Mouse (Mus musculus): ENCODE results near the gene 9530003J23Rik. TPM values are rescaled to one million over a fixed set of nuclear protein-coding genes. Genes with fewer than 3 reads are reported as not detected.

Gene 9530003J23Rik
- polyA plus RNA-seq (2014; fragmentation: Illumina TruSeq; extraction: RNeasy Lipid Tissue Mini Kit (QIAGEN cat#74804)) = not detected

GRCm38 (mm10) chr10:117238603-117239002, at the start of gene 9530003J23Rik:
TSS of gene 9530003J23Rik (minus strand) at chr10:117238703.

DNA sequence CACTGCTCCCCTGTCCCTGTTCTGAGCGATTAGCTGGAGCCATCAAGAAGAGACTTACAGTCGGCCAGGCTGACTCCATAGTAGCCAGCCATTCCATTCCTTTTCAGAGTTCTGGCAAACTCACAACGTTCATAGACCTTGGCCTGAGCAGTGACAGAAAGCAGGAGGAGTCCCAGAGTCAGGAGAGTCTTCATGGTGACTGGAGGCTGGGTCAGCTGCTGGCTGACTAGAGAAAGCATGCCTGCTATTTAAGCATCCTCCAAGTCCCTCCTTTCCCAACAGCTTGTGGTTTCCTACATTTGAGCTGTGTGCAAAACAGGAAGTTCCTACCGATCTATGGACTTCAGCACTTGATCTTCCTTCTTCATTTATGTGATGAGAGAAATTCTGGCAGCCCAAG, 43.5 kb upstream of the 9530003J23Rik start, which contains the start of gene Lyz2:
Lyz2 (minus strand) TSS at position 273 of the 400 bp plus-strand sequence.

GRCm38 (mm10) chr10:117224102-117224990, 14.2 kb downstream of the 9530003J23Rik start, which contains the start of gene Yeats4:
TSS of gene Yeats4 (minus strand) at chr10:117224507.

Other genes with a start within 250 kb of the 9530003J23Rik start
- not detected for gene Lrrc10, start 193.4 kb downstream of the 9530003J23Rik start, polyA plus RNA-seq (2014; fragmentation: Illumina TruSeq; extraction: RNeasy Lipid Tissue Mini Kit (QIAGEN cat#74804))
- 381 TPM for gene Cct2, start 174.9 kb downstream of the 9530003J23Rik start, polyA plus RNA-seq (2014; fragmentation: Illumina TruSeq; extraction: RNeasy Lipid Tissue Mini Kit (QIAGEN cat#74804))
- 83.5 TPM for gene Frs2, start 90.2 kb downstream of the 9530003J23Rik start, polyA plus RNA-seq (2014; fragmentation: Illumina TruSeq; extraction: RNeasy Lipid Tissue Mini Kit (QIAGEN cat#74804))
- gene Yeats4, start 14.2 kb downstream of the 9530003J23Rik start, polyA plus RNA-seq (2014; fragmentation: Illumina TruSeq; extraction: RNeasy Lipid Tissue Mini Kit (QIAGEN cat#74804)) = 79.7 TPM
- gene Lyz2, start 43.6 kb upstream of the 9530003J23Rik start, polyA plus RNA-seq (2014; fragmentation: Illumina TruSeq; extraction: RNeasy Lipid Tissue Mini Kit (QIAGEN cat#74804)) = 215 TPM
- 2.1 TPM for gene Lyz1, start 54.2 kb upstream of the 9530003J23Rik start, polyA plus RNA-seq (2014; fragmentation: Illumina TruSeq; extraction: RNeasy Lipid Tissue Mini Kit (QIAGEN cat#74804))
- gene Cpsf6, start 141.3 kb upstream of the 9530003J23Rik start, polyA plus RNA-seq (2014; fragmentation: Illumina TruSeq; extraction: RNeasy Lipid Tissue Mini Kit (QIAGEN cat#74804)) = 146 TPM